Mouse (Mus musculus): ENCODE data around the gene Acp4.

DNA sequence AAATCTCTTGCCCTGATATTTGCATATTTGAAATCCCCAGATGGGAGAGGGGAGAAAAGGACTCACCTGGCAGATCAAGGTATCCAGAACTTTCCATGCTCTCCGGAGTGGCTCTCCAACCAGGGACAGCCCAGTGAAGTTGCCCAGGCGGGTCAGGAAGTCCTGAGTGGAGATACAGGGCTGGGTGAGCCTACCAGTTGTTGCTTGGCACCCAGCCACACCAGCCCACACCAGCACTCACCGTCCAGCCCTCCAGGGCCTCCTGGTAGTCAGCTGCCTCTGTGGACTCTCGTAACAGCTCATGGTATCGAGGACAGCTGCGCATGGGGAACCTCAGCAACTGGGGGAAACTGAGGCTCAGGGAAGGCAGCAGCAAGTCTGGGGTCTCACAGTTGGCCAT lies 2.2 kb downstream of the Acp4 start:
- TF ChIP-seq CTCF (conservative IDR thresholded peaks at IDR 0.05; ENCODE audit: low read length): no peak
- no peak for TF ChIP-seq NANOG (IDR thresholded peaks at IDR 0.05; ENCODE audit: borderline replicate concordance, low read length)
